Mouse (Mus musculus) cerebellum, adult 8-10 months (tissue): ENCODE measurements around the gene Cubn.
A peak's percentile ranks its signal among the peaks of the same experiment; 100 is the strongest.

Source experiments
- DNase-seq: peaks from one replicate; pipeline ENCODE4 v3.0.0; 2022

Cubn gene

DNA sequence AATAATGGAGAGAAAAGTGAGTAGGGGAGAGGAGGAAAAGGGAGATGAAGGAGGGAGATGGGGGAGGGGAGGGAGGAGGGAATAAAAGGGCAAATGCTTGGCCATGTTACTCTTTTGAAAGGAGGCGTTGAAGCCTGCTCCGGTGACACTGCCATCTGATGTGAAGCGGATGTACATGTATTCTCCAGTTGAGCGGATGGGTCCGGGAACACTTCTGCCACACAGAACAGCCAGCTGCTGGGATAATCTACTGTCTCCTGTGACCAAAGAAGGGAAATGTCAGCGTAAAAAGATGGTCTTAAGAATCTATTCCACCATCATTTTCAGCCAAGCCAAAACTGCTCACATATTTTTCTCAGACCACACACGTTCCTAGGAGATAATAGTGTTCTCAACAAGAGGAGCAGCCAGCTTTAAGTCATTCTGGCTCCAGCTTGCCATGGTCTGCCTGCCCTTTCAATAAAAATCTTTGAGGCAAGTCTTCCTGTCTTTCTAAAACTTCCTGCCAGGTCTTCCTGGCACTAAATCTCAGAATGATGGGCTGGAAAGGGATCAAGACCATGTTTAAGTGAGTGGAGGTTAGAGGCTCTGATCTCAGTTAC is 149.2 kb downstream of the Cubn start:
- no peak for DNase-seq

DNA sequence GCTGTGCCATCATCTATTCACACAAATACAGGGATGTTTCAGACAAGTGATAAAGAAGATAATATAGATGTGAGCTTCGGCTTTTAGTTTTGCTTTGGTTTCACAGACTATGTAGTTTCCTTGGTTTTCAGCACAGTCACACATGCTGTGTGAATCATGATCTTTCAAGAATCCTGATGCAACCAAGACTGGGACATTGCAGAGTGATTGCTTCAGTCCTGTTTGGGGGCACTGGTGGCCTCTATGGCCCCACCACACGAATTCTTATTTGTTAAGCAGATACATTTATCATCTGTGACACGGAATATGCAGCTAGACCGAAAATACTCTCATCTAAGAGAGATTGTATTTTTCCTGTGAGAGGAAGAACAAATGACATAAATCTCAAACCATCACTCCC is 156.2 kb downstream of the Cubn start:
- no peak for DNase-seq

DNA sequence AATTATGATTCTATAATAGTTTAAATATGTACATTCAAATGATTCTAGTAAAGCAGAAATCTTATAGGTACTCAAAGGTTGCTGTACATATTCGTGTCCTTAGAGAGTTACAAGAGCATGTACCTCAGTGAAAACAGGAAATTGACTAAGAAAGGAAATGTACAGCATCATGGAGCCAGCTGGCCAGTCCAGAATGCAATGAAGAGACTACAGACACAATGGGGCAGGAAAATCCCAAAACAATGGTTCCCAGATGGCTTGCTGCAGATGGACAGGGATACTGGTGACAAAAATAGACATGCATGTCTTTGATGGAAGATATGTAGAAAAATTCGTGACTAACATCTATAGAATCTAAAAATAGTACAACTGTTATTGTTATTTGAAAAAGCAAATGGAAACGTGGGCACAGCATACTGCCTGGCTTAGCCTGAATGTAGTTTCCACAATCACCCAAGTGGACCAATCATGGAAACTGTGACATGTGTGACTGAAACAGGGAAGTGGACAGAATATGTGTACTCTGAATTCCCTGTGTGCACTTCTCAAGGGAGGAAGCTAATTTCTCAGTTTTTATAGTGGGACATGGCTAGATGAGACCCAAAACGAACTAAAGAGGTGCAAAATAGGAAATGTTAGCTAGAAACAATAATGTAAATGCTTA is 161.7 kb downstream of the Cubn start:
- DNase-seq = no peak

DNA sequence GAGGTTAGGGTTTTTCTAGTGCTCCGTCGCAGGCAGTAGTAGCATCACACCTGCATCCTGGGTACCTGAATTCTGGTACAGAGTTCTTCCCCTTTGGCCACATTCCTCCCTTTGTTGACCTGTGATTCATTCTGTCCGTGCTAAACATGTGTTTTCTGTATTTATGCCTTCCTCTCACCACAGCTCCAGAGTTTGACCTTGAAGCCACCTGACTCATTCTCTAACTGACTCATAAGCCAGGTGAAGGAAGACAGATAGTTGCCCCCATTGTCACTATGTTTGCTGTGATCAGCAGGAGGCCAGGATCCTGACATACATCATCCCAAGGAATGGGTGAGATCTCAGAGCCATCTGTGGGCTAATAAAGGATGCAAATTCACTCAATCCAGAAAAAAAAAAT is 188.2 kb downstream of the Cubn start:
- no peak for DNase-seq

DNA sequence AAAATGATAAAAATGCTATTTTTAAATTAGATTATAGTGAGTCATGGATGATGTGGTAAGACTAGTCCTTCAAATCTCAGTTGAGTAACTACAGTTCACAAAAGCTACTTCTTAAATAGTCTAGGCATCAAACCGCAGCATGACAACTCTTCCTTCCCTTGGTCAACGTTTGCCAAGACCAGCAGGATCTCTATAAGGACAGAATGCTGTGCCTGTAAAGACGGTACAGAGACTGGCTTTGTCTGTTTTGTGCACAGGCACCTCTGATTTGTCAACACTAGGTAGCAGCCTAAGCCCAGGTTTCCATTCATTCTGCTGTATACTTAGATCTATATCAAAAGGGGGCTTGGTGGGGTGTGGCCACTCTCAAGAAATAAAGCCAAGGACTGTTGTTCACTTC is 192.6 kb downstream of the Cubn start:
- DNase-seq = no peak

DNA sequence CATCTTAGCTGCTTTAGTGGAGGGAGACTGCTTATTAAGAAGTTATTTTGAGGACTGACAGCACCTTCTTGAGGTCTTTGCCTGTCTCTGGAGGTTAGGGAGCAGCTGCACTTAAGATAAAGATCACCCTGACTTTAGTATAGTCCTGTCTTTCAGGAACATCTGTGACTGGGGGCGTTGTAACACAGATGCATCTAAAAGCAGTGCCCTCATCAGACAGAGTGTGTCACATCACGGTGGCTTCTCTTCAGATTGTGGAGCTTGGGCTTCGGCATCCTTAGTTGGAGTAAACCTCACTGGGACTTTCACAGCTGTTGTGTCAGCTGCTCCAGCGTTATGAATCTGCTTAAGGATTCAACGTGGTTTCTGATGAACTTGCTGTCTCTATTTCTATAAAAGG is 193.9 kb downstream of the Cubn start:
- no peak for DNase-seq

DNA sequence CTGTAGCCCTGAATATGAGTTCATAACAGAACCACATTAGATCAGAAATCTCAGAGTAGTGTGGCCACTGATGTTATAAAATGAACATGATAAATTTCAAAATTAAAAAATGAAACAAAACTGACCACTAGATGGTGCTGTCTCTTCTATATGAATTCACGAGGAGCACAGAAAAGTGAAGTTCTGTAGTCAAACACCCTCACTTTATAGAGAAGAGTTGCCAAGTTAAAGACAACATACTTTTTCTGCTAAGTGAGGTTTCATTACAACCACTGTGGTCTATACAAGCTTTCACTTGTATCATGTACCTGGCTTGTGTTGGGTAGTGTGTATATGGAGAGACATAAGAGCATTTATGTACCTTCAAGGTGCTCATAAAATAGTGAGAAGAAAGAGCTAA is 201.0 kb downstream of the Cubn start:
- DNase-seq = no peak

DNA sequence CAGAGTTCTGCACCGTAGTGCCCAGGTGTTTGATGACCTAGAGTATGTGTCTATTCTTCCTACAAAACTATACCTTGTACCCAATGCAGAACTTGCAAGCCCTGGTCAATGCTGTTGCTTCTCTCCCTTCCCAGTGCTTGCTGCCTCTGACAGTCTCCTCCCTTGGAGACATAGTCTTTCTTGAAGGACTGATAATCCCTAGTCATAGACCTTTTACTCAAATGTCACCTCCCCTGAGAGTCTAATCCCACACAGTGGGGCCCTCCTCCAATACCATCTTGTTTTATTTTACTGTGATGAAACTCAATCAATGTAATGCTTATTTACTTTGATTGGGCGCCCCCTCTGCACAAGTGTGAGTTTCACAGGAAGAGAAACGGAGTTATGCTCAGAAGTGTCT is 201.5 kb downstream of the Cubn start:
- no peak for DNase-seq

DNA sequence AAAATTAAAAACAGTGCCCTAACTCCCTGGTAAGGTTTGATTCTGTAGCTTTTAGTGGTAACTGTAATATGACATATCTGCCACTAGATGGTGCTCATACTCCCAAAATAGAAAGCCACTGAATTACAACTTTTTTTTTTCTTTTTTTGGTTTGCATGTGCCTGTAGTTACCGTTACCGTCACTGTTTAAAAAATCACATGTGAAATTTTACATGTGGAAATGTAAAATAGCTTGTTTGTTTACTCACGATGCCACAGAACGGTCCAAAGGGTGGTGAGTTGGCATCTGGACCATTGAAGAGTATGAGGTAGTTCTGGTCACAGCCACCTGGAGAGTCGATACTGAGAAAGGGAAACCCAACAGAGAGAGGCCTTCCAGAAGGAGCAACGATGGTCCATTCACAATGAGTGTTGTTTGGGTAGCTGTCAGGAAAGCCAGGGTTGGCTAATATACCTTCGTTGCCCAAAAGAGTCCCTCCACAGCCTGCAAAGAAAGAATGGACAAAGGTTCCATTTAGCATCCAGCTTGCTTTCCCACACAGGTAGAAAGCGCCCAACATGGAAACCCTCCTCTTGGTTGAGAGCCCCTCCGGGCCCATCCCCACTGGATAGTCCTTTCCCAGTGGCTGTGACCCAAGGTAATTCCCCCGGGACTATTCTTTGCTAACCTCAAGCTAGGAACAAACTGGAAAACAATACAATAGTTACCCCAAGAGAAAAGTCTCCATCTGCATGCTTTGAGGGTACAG is 213.3 kb downstream of the Cubn start:
- DNase-seq = no peak

DNA sequence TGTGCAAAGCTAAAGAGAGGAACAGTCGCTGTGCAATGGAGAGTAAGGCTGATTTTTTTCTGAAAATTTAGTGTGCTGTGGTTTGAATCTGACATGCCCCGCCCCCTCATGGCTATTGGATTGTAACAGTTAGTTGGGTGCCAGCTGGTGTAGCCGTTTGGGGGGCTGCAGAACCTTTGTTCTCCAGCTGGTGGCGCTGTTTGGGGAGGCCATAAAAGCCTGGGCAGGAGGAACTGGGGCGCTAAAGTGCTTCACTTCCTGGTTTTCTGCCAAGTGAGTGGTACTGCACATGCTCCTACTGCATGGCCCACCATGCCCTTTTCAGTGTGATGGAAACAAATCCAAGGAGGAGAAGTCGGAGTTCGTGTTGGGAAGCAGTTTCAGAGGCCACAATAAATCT is 215.7 kb downstream of the Cubn start:
- no peak for DNase-seq

DNA sequence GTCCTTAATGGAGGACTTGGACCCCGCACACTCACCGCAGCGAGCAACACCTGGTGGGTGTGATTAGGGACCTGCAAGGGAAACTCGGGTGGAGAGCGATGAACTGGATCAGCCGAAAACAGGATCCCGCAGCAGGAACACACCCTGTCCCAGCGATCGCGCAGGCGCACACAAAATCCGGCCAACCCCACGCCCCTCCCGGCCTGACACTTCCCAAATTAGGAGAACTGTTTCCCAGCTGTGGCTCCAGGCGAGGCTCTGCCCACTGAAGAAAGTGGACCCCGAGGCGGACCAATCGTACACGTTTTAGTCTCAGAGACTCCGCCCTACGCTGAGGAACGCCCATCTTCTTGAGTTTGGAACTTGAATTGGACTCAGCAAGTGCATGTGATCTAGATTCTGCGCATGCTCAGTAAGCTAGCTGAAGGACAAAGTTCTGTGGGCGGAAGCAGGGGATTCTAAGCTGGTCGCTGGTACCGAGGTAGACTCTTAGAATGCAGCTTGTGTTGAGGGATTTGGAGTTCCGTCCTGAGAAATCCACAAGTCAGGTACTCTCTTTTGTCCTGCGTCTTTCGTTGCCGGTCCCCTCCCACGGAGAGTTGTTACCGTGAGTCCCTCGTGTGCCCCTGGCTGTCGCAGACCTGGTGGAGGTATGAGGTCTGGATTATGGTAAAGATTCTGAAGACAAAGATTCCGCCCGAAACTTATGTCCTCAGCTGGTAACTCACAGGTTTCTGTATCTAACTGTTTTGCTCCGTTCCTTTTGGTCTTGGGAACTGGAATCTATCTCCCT is 220.3 kb downstream of the Cubn start, which contains the start of gene Rsu1:
TSS of gene Rsu1 (minus strand) at position 251 of the 793 bp plus-strand sequence.
- DNase-seq = peak; percentile 90

DNA sequence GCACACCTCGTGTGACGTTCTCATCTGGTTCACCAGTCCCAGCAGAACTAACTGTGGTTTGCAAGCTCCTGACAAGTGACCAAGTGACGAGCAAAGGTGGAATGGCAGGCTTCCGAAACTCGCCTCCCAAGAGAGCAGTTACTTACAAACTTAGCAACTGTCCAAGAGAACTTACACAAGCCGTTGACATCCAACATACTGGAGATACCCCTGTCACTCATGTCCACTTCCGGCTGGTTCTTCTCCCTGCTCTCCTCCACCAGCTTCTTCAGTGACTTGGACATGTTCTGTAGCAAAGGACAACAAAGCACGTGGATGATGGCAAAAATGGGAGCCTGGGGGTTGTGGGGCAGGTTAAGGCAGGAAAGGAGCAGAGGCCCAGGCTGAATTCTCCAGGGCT is 220.9 kb downstream of the Cubn start:
- DNase-seq = no peak

DNA sequence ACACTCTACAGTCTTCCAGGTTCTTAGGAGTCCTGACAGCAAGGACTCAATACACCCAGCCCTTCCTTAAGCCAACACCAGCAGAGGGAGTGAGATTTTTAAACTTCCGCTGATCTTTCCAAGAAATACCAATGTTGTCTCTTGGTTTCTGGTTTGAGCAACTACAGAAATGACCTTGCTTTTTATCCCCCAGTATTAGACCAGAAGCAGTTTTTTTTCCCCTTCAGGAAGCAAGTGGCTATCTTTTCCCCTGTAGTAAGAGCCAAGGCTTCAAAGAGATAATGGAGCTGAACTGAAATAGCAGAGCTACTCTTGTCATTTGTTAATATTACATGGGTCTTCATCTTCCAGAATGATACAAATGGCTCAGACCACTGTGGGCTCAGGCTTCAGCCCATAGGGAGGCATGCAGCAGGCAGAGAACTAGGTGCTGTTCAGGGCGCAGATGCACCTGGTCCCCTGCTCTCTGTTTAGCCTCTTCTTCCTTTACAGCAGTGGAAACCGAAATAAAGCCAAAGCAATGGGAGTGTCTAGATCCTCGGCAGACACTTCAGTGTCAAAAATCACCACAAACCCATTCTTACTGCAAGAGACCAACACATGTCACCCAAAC is 222.8 kb downstream of the Cubn start:
- DNase-seq = no peak

DNA sequence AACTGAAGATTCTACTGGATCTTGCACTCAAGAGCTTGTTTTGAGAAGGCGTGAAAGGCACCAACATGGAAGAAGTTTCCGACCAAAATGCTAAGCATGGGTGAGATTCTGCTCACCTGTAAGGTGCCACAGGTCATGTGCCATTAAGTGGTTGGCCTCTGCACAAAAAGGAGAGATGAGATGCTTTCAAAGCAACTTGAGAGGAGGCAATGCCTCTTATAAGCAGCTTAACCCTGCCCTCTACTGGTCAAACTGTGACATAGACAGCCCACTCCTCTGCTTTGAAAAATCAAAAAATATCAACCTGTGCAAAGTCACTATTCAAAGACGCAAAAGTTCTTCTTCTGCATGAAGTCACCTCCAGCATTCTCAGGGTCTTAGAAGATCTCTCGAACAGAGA is 226.7 kb downstream of the Cubn start:
- DNase-seq = peak; percentile 8

DNA sequence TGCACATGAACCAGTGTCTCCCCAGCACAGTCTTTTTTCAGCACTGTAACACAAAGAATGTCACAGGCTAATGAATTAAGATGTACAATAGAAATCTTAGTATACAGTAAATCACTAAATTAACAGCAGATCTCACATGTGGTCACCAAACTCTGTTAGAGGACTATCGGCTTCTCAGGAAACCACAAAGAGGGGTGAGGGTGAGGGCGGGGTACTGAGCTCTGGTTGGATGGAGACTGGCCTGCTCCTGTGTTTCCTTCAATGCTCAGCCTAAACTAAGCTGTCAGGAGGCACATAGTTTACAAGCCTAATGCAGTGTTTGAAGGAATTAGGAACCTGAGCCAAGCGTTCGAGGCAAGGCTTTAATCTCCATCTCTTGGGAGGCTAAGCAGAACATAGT is 228.5 kb downstream of the Cubn start:
- no peak for DNase-seq

DNA sequence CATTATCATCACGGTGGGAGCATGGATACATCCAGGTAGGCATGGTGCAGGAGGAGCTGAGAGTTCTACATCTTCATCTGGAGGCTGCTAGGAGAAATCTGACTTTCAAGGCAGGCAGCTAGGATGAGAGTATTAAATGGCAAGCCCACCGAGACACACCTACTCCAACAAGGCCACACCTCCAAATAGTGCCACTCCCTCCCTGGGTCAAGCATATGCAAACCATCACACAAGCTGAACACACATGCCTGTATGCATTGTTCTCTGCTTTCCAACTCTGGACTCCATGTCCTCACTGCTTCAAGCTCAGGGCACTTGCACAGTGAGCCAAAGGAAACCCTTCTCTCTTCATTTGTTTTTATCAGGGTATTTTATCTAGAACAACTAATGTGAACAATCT is 233.0 kb downstream of the Cubn start:
- DNase-seq = no peak

DNA sequence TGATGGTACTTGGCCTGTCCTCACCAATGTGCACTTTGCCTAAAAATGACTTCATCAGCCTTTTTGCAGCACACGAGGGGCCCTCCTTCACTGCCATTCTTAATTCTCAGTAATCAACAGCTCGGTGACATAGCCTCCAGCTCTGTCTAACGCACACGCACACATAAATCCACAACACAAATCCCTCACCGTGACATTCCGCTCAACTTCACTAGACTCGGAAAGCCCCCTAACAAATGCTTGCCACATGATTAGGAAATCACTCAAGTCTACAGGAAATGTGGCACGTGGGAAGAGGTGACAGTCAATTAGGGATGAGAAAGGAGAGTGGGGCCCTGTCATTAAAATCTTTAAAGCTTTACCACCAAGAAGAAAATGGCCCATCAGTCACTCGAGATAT is 250.9 kb downstream of the Cubn start:
- no peak for DNase-seq

DNA sequence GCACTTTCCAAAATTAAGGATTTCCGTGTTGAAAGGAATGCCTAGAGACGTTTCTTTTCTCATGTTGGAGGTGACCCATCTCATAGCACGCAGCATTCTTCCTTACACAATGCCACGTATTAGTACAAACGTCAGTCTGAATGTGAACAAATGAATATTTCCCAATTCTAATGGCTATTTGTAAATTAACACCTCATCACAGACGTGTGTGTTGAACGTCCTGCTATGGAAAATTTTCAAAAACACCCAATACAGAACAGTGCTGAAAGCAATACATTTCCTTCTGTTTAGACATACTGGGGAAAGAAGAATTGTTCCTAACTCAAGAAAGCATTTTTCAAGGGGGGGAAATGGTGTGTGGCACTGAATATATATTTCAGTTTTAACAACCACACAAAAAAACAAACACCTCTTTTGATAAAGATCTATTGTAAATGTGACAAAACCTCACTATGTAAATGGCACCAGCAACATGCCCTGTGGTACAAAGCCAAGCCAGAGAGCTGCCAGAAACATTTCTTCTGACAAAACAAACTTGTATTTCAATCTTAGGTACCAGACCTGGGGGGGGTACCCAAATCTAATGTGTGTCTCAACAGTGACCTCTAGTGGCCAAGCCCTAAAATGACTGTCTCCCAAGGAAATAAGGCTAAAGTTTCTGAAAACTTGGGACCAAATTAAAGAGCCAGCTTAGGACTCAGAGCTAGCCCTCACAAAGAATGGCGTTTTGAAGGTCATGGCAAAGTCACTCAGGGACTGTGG is 254.3 kb downstream of the Cubn start:
- DNase-seq = peak; percentile 30

DNA sequence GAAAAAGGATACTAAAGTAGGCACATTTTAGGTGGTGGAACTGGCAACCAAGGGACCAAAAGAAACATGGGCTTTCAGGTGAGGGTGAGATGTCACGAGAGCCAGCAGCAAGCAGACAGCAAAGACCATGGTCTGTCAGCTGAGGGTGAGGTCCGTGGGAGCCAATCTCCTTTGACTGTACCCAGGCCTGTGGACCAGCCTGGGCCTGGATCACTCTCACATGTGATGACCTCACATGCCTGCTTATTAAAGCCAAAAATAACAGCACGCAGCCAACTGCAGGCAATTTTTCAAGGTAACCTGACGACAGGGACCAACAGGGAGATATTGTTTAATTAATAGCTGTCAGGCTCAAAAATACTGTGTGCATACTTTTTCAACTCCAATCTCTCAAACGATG is 255.9 kb downstream of the Cubn start:
- DNase-seq = no peak

DNA sequence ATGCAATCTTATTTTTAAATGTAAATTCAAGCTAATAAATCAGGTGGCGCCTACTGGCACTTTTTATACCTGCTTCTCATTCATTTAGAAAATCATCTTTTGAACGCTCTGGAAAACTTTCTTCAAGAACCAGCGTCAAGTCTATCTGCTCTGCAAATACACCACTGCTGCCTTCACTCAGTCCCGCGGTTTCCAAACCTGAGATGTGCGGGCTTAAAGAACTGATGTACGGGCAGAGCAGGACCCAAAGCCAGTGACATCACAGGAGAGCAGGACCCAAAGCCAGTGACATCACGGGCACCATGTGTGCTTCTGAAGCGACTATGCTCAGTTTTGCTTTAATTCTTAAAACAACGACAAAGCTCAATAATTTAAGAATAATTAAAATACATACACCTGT is 256.8 kb downstream of the Cubn start:
- no peak for DNase-seq

DNA sequence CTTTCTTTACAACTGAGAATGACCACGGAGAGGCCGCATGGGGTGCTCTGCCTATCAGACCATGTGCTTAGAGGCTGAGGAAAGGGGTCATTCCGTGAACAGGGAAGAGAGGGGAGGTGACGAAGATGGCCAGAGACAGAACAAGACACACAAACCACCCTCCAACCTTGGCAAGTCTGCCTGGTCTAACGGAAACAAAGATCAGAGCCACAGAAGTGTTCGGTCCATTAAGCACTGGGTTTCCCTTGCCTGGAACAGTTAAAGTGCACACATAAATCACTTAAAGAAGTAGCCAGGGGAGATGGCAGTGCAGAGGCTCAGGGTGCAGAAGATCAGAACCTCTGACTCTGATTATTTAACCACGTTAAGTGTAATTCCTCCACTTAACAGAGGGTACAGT is 257.7 kb downstream of the Cubn start:
- no peak for DNase-seq

DNA sequence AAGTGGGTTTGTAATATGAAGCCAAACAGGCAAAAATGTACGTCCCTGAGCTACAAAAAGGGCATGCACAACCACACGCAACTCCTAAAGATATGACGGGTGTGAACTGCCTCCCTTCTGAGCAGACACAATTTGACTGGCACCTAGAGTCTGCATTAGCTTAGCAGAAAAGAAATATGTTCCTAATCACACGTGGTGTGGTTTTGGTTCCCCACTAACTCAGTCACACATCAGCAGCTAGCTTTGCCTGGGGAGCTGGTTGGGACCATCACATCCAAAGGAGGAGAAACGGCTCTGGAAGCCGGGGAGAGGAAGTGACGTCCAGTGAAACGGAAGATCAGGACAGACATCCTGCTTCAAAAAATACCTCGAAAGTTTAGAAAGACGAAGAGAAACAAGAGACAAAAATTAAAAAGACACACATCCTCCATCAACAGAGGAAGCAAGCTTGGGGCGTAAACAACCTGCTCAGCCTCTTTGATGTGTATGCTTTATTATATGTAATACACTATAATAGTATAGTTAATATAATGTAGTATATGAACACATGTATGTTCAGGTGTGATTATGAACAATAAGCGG is 258.3 kb downstream of the Cubn start:
- DNase-seq = no peak
